Mouse (Mus musculus) erythroblast, adult 5-6 weeks (primary cell): ENCODE results near the gene Sprr2a1. TPM values are rescaled to one million over a fixed set of nuclear protein-coding genes. Genes with fewer than 3 reads are reported as not detected.

Experiments used
- total RNA-seq, 2 experiments: library from RNA; stranded (forward) in 1 of 2; stranded (reverse) in 1 of 2; fragments of 150-400 nt in 1 of 2; fragments of 200-764, 138-1000 nt in 1 of 2; gene quantifications; 2 replicates each; pipeline versions ENCODE4 v1.2.3 to v1.2.4; 2015 to 2017; ENCODE audit warnings: low replicate concordance in 2 of 2

Gene Sprr2a1
- total RNA-seq, 2 experiments from 2014 or later, result not detected

Other genes with a start within 250 kb of the Sprr2a1 start
- gene Pglyrp3, start 201.2 kb upstream of the Sprr2a1 start, total RNA-seq (2015; ENCODE audit: low replicate concordance), result not detected in 2 replicates
- gene Pglyrp3, start 201.2 kb upstream of the Sprr2a1 start, total RNA-seq (2017; ENCODE audit: low replicate concordance), result not detected in 2 replicates
- gene Lor, start 132.7 kb upstream of the Sprr2a1 start, total RNA-seq (2015; ENCODE audit: low replicate concordance), result not detected in 2 replicates
- gene Lor, start 132.7 kb upstream of the Sprr2a1 start, total RNA-seq (2017; ENCODE audit: low replicate concordance), result not detected in 2 replicates
- gene Prr9, start 91.9 kb upstream of the Sprr2a1 start, total RNA-seq (2015; ENCODE audit: low replicate concordance), result not detected in 2 replicates
- not detected in 2 replicates for gene Prr9, start 91.9 kb upstream of the Sprr2a1 start, total RNA-seq (2017; ENCODE audit: low replicate concordance)
- not detected in 2 replicates for gene Lelp1, start 73.1 kb upstream of the Sprr2a1 start, total RNA-seq (2015; ENCODE audit: low replicate concordance)
- not detected in 2 replicates for gene Lelp1, start 73.1 kb upstream of the Sprr2a1 start, total RNA-seq (2017; ENCODE audit: low replicate concordance)
- 0.58 TPM in 1 of 2 replicates, not detected in the other for gene Sprr2a2, start 121 bp downstream of the Sprr2a1 start, total RNA-seq (2015; ENCODE audit: low replicate concordance)
- gene Sprr2a2, start 121 bp downstream of the Sprr2a1 start, total RNA-seq (2017; ENCODE audit: low replicate concordance), result 0.56 and 0.85 TPM in 2 replicates
- gene Sprr2a3, start 69.6 kb downstream of the Sprr2a1 start, total RNA-seq (2015; ENCODE audit: low replicate concordance), result not detected in 2 replicates
- gene Sprr2a3, start 69.6 kb downstream of the Sprr2a1 start, total RNA-seq (2017; ENCODE audit: low replicate concordance), result not detected in 2 replicates
- not detected in 2 replicates for gene Sprr2b, start 100.8 kb downstream of the Sprr2a1 start, total RNA-seq (2015; ENCODE audit: low replicate concordance)
- gene Sprr2b, start 100.8 kb downstream of the Sprr2a1 start, total RNA-seq (2017; ENCODE audit: low replicate concordance), result not detected in 2 replicates
- not detected in 2 replicates for gene Sprr2d, start 123.3 kb downstream of the Sprr2a1 start, total RNA-seq (2015; ENCODE audit: low replicate concordance)
- gene Sprr2d, start 123.3 kb downstream of the Sprr2a1 start, total RNA-seq (2017; ENCODE audit: low replicate concordance), result not detected in 2 replicates
- not detected in 2 replicates for gene Sprr2e, start 136.3 kb downstream of the Sprr2a1 start, total RNA-seq (2015; ENCODE audit: low replicate concordance)
- not detected in 2 replicates for gene Sprr2e, start 136.3 kb downstream of the Sprr2a1 start, total RNA-seq (2017; ENCODE audit: low replicate concordance)
- gene Sprr2f, start 149.4 kb downstream of the Sprr2a1 start, total RNA-seq (2015; ENCODE audit: low replicate concordance), result not detected in 2 replicates
- gene Sprr2f, start 149.4 kb downstream of the Sprr2a1 start, total RNA-seq (2017; ENCODE audit: low replicate concordance), result not detected in 2 replicates
- gene Sprr2h, start 169.9 kb downstream of the Sprr2a1 start, total RNA-seq (2015; ENCODE audit: low replicate concordance), result not detected in 2 replicates
- not detected in 2 replicates for gene Sprr2h, start 169.9 kb downstream of the Sprr2a1 start, total RNA-seq (2017; ENCODE audit: low replicate concordance)
- not detected in 2 replicates for gene Sprr2i, start 192.2 kb downstream of the Sprr2a1 start, total RNA-seq (2015; ENCODE audit: low replicate concordance)
- not detected in 2 replicates for gene Sprr2i, start 192.2 kb downstream of the Sprr2a1 start, total RNA-seq (2017; ENCODE audit: low replicate concordance)
- gene Sprr2j-ps, start 202.3 kb downstream of the Sprr2a1 start, total RNA-seq (2015; ENCODE audit: low replicate concordance), result not detected in 2 replicates
- not detected in 2 replicates for gene Sprr2j-ps, start 202.3 kb downstream of the Sprr2a1 start, total RNA-seq (2017; ENCODE audit: low replicate concordance)
- gene Gm9774, start 213.6 kb downstream of the Sprr2a1 start, total RNA-seq (2015; ENCODE audit: low replicate concordance), result 5.2 and 17.7 TPM in 2 replicates
- 0.34 and 2.9 TPM in 2 replicates for gene Gm9774, start 213.6 kb downstream of the Sprr2a1 start, total RNA-seq (2017; ENCODE audit: low replicate concordance)
- not detected in 2 replicates for gene Sprr2k, start 216.8 kb downstream of the Sprr2a1 start, total RNA-seq (2015; ENCODE audit: low replicate concordance)
- gene Sprr2k, start 216.8 kb downstream of the Sprr2a1 start, total RNA-seq (2017; ENCODE audit: low replicate concordance), result not detected in 2 replicates
- not detected in 2 replicates for gene Sprr1b, start 223.0 kb downstream of the Sprr2a1 start, total RNA-seq (2015; ENCODE audit: low replicate concordance)
- gene Sprr1b, start 223.0 kb downstream of the Sprr2a1 start, total RNA-seq (2017; ENCODE audit: low replicate concordance), result not detected in 2 replicates
- gene Sprr3, start 242.9 kb downstream of the Sprr2a1 start, total RNA-seq (2015; ENCODE audit: low replicate concordance), result not detected in 2 replicates
- not detected in 2 replicates for gene Sprr3, start 242.9 kb downstream of the Sprr2a1 start, total RNA-seq (2017; ENCODE audit: low replicate concordance)